Mouse (Mus musculus): ENCODE measurements around the gene Fam210b. TPM values are rescaled to one million over a fixed set of nuclear protein-coding genes. Genes with fewer than 3 reads are reported as not detected.
A peak's percentile ranks its signal among the peaks of the same experiment; 100 is the strongest.

Fam210b gene
- total and polyA plus RNA-seq, 2 experiments from 2014 or later = 14.9 to 43.5 TPM

GRCm38 (mm10) chr2:172306544-172306943 lies 38.8 kb upstream of the Fam210b start:
- no peak overlapping the region for H3K27ac ChIP-seq (ENCODE audit: low read depth, low read length)
- no peak overlapping the region for H3K4me2 ChIP-seq (ENCODE audit: low read depth)
- H3K4me1 ChIP-seq (ENCODE audit: insufficient read depth) = no peaks in the 10 kb centered on the region
- TF ChIP-seq CTCF (IDR thresholded peaks at IDR 0.05; ENCODE audit: low read depth) = no peak
- WGBS = 75% methylated on average over 4 of the region's 4 CpGs
- DNase-seq (no peak), ATAC-seq (no peak)
- no peak overlapping the region for H3K9ac ChIP-seq
- H3K36me3 ChIP-seq (ENCODE audit: insufficient read depth) = no peaks in the 10 kb centered on the region
- H3K9me3 ChIP-seq (ENCODE audit: low read length) = no peaks in the 10 kb centered on the region
- no peaks in the 10 kb centered on the region for H3K27me3 ChIP-seq (ENCODE audit: insufficient read depth, low read length)
- H3K4me3 ChIP-seq (ENCODE audit: low read depth, low read length) = no peak overlapping the region

- H3K27ac ChIP-seq (ENCODE audit: low read depth, low read length) = no peak overlapping the region
- H3K4me3 ChIP-seq (ENCODE audit: low read depth, low read length) = no peak overlapping the region
- no peaks in the 10 kb centered on the region for H3K9me3 ChIP-seq (ENCODE audit: low read length)
- no peaks in the 10 kb centered on the region for H3K4me1 ChIP-seq (ENCODE audit: insufficient read depth)
- DNase-seq = no peak
- H3K9ac ChIP-seq = no peak overlapping the region
- 84% methylated on average over 9 of the region's 9 CpGs for WGBS
- no peaks in the 10 kb centered on the region for H3K36me3 ChIP-seq (ENCODE audit: insufficient read depth)
- no peaks in the 10 kb centered on the region for H3K27me3 ChIP-seq (ENCODE audit: insufficient read depth, low read length)
- no peak for TF ChIP-seq CTCF (IDR thresholded peaks at IDR 0.05; ENCODE audit: low read depth)
- ATAC-seq = no peak
- no peak overlapping the region for H3K4me2 ChIP-seq (ENCODE audit: low read depth)
These were observed 33.6 kb upstream of the Fam210b start for GRCm38 (mm10) chr2:172311731-172312130.

GRCm38 (mm10) chr2:172320878-172321277 lies 24.5 kb upstream of the Fam210b start:
- no peak for TF ChIP-seq CTCF (IDR thresholded peaks at IDR 0.05; ENCODE audit: low read depth)
- WGBS = 29% methylated on average over 9 of the region's 9 CpGs
- H3K9ac ChIP-seq = no peak overlapping the region
- no peak overlapping the region for H3K4me3 ChIP-seq (ENCODE audit: low read depth, low read length)
- no peaks in the 10 kb centered on the region for H3K36me3 ChIP-seq (ENCODE audit: insufficient read depth)
- H3K4me1 ChIP-seq (ENCODE audit: insufficient read depth) = no peaks in the 10 kb centered on the region
- H3K27ac ChIP-seq (ENCODE audit: low read depth, low read length) = no peak overlapping the region
- no peaks in the 10 kb centered on the region for H3K9me3 ChIP-seq (ENCODE audit: low read length)
- ATAC-seq (no peak), DNase-seq (no peak)
- no peak overlapping the region for H3K4me2 ChIP-seq (ENCODE audit: low read depth)
- H3K27me3 ChIP-seq (ENCODE audit: insufficient read depth, low read length) = no peaks in the 10 kb centered on the region

GRCm38 (mm10) chr2:172328248-172328647 lies 17.1 kb upstream of the Fam210b start:
- no peak for DNase-seq
- Histone ChIP-seq H3K4me1 (ENCODE audit: insufficient read depth) (no peaks in the 10 kb centered on the region), H3K27me3 (ENCODE audit: insufficient read depth, low read length) (no peaks in the 10 kb centered on the region), H3K36me3 (ENCODE audit: insufficient read depth) (no peaks in the 10 kb centered on the region), H3K9me3 (ENCODE audit: low read length) (no peaks in the 10 kb centered on the region), H3K27ac (ENCODE audit: low read depth, low read length) (no peak overlapping the region), H3K4me2 (ENCODE audit: low read depth) (no peak overlapping the region), H3K4me3 (ENCODE audit: low read depth, low read length) (no peak overlapping the region), H3K9ac (no peak overlapping the region)
- no peak for ATAC-seq
- WGBS = 50% methylated on average over 8 of the region's 8 CpGs
- peak; percentile 25; the same call in 1 of the 2 replicates for TF ChIP-seq CTCF (IDR thresholded peaks at IDR 0.05; ENCODE audit: low read depth)

- Histone ChIP-seq H3K27ac (ENCODE audit: low read depth, low read length) (no peak overlapping the region), H3K27me3 (ENCODE audit: insufficient read depth, low read length) (no peaks in the 10 kb centered on the region), H3K9me3 (ENCODE audit: low read length) (no peaks in the 10 kb centered on the region), H3K9ac (peak overlapping the region; percentile 38; the same call in 1 of the 2 replicates), H3K4me2 (ENCODE audit: low read depth) (peak overlapping the region; percentile 43), H3K4me3 (ENCODE audit: low read depth, low read length) (0 out of 2 replicates have a peak overlapping the region, but pooled peaks have one; percentile 10), H3K4me1 (ENCODE audit: insufficient read depth) (no peaks in the 10 kb centered on the region), H3K36me3 (ENCODE audit: insufficient read depth) (no peaks in the 10 kb centered on the region)
- peak; percentile 96 for TF ChIP-seq CTCF (IDR thresholded peaks at IDR 0.05; ENCODE audit: low read depth)
- DNase-seq (peak; percentile 89), ATAC-seq (peak; percentile 96)
- 1% methylated on average over 13 of the region's 13 CpGs for WGBS
These were observed 16.2 kb upstream of the Fam210b start for GRCm38 (mm10) chr2:172329179-172329578.

- Histone ChIP-seq H3K27ac (ENCODE audit: low read depth, low read length) (peak overlapping the region; percentile 76), H3K4me1 (ENCODE audit: insufficient read depth) (0 out of 2 replicates have a peak, but pooled peaks cover 9% of the 10 kb centered on the region), H3K36me3 (ENCODE audit: insufficient read depth) (no peaks in the 10 kb centered on the region), H3K4me3 (ENCODE audit: low read depth, low read length) (no peak overlapping the region), H3K9ac (0 out of 2 replicates have a peak overlapping the region, but pooled peaks have one; percentile 14), H3K9me3 (ENCODE audit: low read length) (no peaks in the 10 kb centered on the region), H3K4me2 (ENCODE audit: low read depth) (no peak overlapping the region; the same call in 1 of the 2 replicates), H3K27me3 (ENCODE audit: insufficient read depth, low read length) (no peaks in the 10 kb centered on the region)
- WGBS = 48% methylated on average over 19 of the region's 19 CpGs
- TF ChIP-seq CTCF (IDR thresholded peaks at IDR 0.05; ENCODE audit: low read depth) = no peak
- DNase-seq (peak; percentile 79), ATAC-seq (peak; percentile 91)
These were observed 7.0 kb upstream of the Fam210b start for GRCm38 (mm10) chr2:172338206-172338942.

- DNase-seq = no peak
- no peaks in the 10 kb centered on the region for H3K36me3 ChIP-seq (ENCODE audit: insufficient read depth)
- H3K9me3 ChIP-seq (ENCODE audit: low read length) = no peaks in the 10 kb centered on the region
- H3K9ac ChIP-seq = no peak overlapping the region
- H3K4me2 ChIP-seq (ENCODE audit: low read depth) = no peak overlapping the region
- 17% methylated on average over 3 of the region's 3 CpGs for WGBS
- no peak for TF ChIP-seq CTCF (IDR thresholded peaks at IDR 0.05; ENCODE audit: low read depth)
- 0 out of 2 replicates have a peak, but pooled peaks cover 9% of the 10 kb centered on the region for H3K4me1 ChIP-seq (ENCODE audit: insufficient read depth)
- H3K4me3 ChIP-seq (ENCODE audit: low read depth, low read length) = no peak overlapping the region
- H3K27me3 ChIP-seq (ENCODE audit: insufficient read depth, low read length) = no peaks in the 10 kb centered on the region
- H3K27ac ChIP-seq (ENCODE audit: low read depth, low read length) = no peak overlapping the region
- ATAC-seq = no peak
These were observed 4.4 kb upstream of the Fam210b start for GRCm38 (mm10) chr2:172340936-172341335.

Data from forebrain, postnatal 0 days (tissue).